11 mouse cellular contexts compared by ENCODE assay signal in genomic region chr16:52093325-52094253, GRCm38 (mm10).
DNase-seq lines count a peak whose midpoint lies in the region; ATAC-seq and TF ChIP-seq lines count a peak whose summit lies in the region.
"Had no signal": no experiment of that assay in that cellular context is flagged by ENCODE, and none has a peak within 500 bp of the region (broad histone marks: within the 10 kb centered on the region; RNA-seq: fewer than 3 reads in every experiment).

No protein-coding gene starts in this region.

- TF ChIP-seq POLR2A in liver, adult 2 months (IDR thresholded peaks at IDR 0.05; ENCODE audit: extremely low read depth, insufficient read depth, low read length), result no peak

- H3K9ac ChIP-seq in liver, adult 2 months (ENCODE audit: low read depth, low read length), result no peak overlapping the region
- H3K9ac ChIP-seq in liver, embryonic 12.5 days, result no peak overlapping the region
- no peak overlapping the region for H3K9ac ChIP-seq in limb, embryonic 12.5 days (replicated peaks)
- H3K9ac ChIP-seq: forebrain, postnatal 0 days; hindbrain, embryonic 15.5 days had no signal

- DNase-seq in gastrocnemius, adult 18-20 months (ENCODE audit: low spot score), result peak; percentile 56
- DNase-seq in gastrocnemius, postnatal 4 days (ENCODE audit: low spot score in 2 of 2), result no peak
- DNase-seq in liver, adult 2 months (ENCODE audit: extremely low read depth, low read depth, low spot score), result peak; percentile 43
- peak; percentile 48 for DNase-seq in adipocyte (ENCODE audit: low spot score)
- DNase-seq in layer of hippocampus, adult 11-12 months (ENCODE audit: low spot score), result no peak
- no peak for DNase-seq in ovary, postnatal 10 days (ENCODE audit: low spot score)
- DNase-seq: forebrain, postnatal 0 days had no signal

- H3K9me3 ChIP-seq in liver, embryonic 12.5 days (replicated peaks), result no peaks in the 10 kb centered on the region
- no peaks in the 10 kb centered on the region for H3K9me3 ChIP-seq in limb, embryonic 12.5 days
- H3K9me3 ChIP-seq: hindbrain, embryonic 15.5 days had no signal

- peaks cover 15% of the 10 kb centered on the region; the same call in 1 of the 2 replicates for H3K4me1 ChIP-seq in liver, adult 2 months (ENCODE audit: control insufficient read depth, insufficient read depth, low read length)
- H3K4me1 ChIP-seq in liver, embryonic 12.5 days, result peaks cover 12% of the 10 kb centered on the region; the same call in 1 of the 2 replicates
- peaks cover 29% of the 10 kb centered on the region for H3K4me1 ChIP-seq in limb, embryonic 12.5 days (replicated peaks)

- 65% methylated on average over 9 of the region's 9 CpGs for WGBS in liver, adult 2 months
- 71% methylated on average over 9 of the region's 9 CpGs for WGBS in liver, embryonic 12.5 days (ENCODE audit: insufficient replicate concordance)
- 34% methylated on average over 9 of the region's 9 CpGs for WGBS in limb, embryonic 12.5 days

- H3K4me2 ChIP-seq in liver, embryonic 12.5 days, result no peak overlapping the region
- no peak overlapping the region for H3K4me2 ChIP-seq in limb, embryonic 12.5 days
- H3K4me2 ChIP-seq: hindbrain, embryonic 15.5 days had no signal

- H3K79me2 ChIP-seq in liver, adult 2 months (ENCODE audit: control insufficient read depth, insufficient read depth, low read length), result no peaks in the 10 kb centered on the region; the same call in 1 of the 2 replicates

- H3K27me3 ChIP-seq in liver, adult 2 months (ENCODE audit: control insufficient read depth, insufficient read depth, low read length), result no peaks in the 10 kb centered on the region
- no peaks in the 10 kb centered on the region for H3K27me3 ChIP-seq in liver, embryonic 12.5 days (replicated peaks)
- no peaks in the 10 kb centered on the region for H3K27me3 ChIP-seq in limb, embryonic 12.5 days
- H3K27me3 ChIP-seq: hindbrain, embryonic 15.5 days had no signal

- no peak overlapping the region for H3K27ac ChIP-seq in liver, adult 2 months (replicated peaks; ENCODE audit: insufficient read depth, low read depth, low read length)
- H3K27ac ChIP-seq in liver, embryonic 12.5 days, result no peak overlapping the region
- H3K27ac ChIP-seq in limb, embryonic 12.5 days, result peak overlapping the region; percentile 4; the same call in 1 of the 2 replicates
- H3K27ac ChIP-seq: hindbrain, embryonic 15.5 days; left cerebral cortex, adult 2 months had no signal

- no peak overlapping the region for H3K4me3 ChIP-seq in liver, adult 2 months (ENCODE audit: insufficient read depth, low read depth, low read length)
- no peak overlapping the region for H3K4me3 ChIP-seq in liver, embryonic 12.5 days
- H3K4me3 ChIP-seq in limb, embryonic 12.5 days (replicated peaks), result no peak overlapping the region
- H3K4me3 ChIP-seq: hindbrain, embryonic 15.5 days; left cerebral cortex, adult 2 months had no signal

- ATAC-seq in liver, embryonic 12.5 days, result no peak
- no peak for ATAC-seq in limb, embryonic 12.5 days (ENCODE audit: insufficient number of reproducible peaks, insufficient read depth, low FRiP score, low TSS enrichment, low read depth)
- ATAC-seq: forebrain, postnatal 0 days had no signal

- no peak for TF ChIP-seq CTCF in liver, adult 2 months (IDR thresholded peaks at IDR 0.05; ENCODE audit: low read depth, low read length)

- no peaks in the 10 kb centered on the region for H3K36me3 ChIP-seq in liver, adult 2 months (ENCODE audit: control insufficient read depth, insufficient read depth, low read length)
- H3K36me3 ChIP-seq in liver, embryonic 12.5 days, result no peaks in the 10 kb centered on the region
- H3K36me3 ChIP-seq in limb, embryonic 12.5 days, result peaks cover 15% of the 10 kb centered on the region
- H3K36me3 ChIP-seq: hindbrain, embryonic 15.5 days had no signal

Comparison
In these comparisons a context has a peak if more than half of its experiments do, and no peak if none do; other contexts are left out.
1. DNase-seq: peak in gastrocnemius, adult 18-20 months (single experiment), liver, adult 2 months (single experiment) and adipocyte (single experiment); none in gastrocnemius, postnatal 4 days (0 of 2), layer of hippocampus, adult 11-12 months (single experiment) and ovary, postnatal 10 days (single experiment).